Mouse (Mus musculus): ENCODE measurements around the gene Stx18.

DNA sequence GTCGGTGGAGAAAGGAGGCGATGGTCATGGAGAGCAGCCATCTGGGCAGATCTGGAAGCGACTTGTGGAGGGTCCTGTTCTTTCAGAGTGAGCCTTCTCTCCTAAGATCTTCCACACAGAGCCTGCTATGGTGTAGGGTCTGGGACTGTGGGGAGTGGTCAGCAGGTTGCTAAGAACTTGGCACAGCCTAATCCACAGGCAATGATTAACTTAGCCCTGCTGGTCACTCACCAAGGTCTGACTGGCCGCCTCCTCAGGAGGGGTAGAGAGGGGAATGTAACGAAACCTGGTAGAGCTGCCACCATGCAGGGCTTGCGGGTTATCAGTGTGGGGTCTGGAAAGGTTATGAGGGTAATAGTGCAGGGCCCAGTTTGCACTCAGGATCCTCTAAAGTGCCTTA, 102.4 kb downstream of the Stx18 start:
- TF ChIP-seq CTCF (IDR thresholded peaks at IDR 0.05; ENCODE audit: control insufficient read depth, insufficient read depth, insufficient read length) (no peak), MYOG (IDR thresholded peaks at IDR 0.05; ENCODE audit: control insufficient read depth, extremely low read depth, insufficient read length) (no peak), CEBPB (IDR thresholded peaks at IDR 0.05; ENCODE audit: low read depth) (no peak)

Data from C2C12 (cell line).